Mouse (Mus musculus) heart, embryonic 16.5 days (tissue): Measurements from ENCODE around the gene Pspc1. TPM values are rescaled to one million over a fixed set of nuclear protein-coding genes. Genes with fewer than 3 reads are reported as not detected.

Experiments used
- polyA plus RNA-seq: library from polyadenylated mRNA; unstranded; fragments of >200 nt; fragmentation: Nextera tagmentation; extraction: Ambion mirVana; gene quantifications from 2 replicates; pipeline ENCODE4 v1.2.1, GENCODE M21; 2015

Pspc1 gene
- polyA plus RNA-seq, 1 experiment from 2014 or later, result 19.6 TPM

Other genes starting within 250 kb of the Pspc1 start
- 6.8 and 7.2 TPM in 2 replicates for gene Cenpj, start 202.9 kb downstream of the Pspc1 start, polyA plus RNA-seq
- gene Parp4, start 202.7 kb downstream of the Pspc1 start, polyA plus RNA-seq, result 8.4 and 10.8 TPM in 2 replicates
- gene Mphosph8, start 110.1 kb downstream of the Pspc1 start, polyA plus RNA-seq, result 20.1 and 25.4 TPM in 2 replicates
- gene Zmym5, start 33.4 kb upstream of the Pspc1 start, polyA plus RNA-seq, result 18.2 and 19.2 TPM in 2 replicates
- 28.5 and 31.0 TPM in 2 replicates for gene Zmym2, start 108.3 kb upstream of the Pspc1 start, polyA plus RNA-seq